Mouse (Mus musculus) liver, postnatal 0 days (tissue): ENCODE data around the gene 2610528J11Rik. TPM values are rescaled to one million over a fixed set of nuclear protein-coding genes. Genes with fewer than 3 reads are reported as not detected.
A peak's percentile ranks its signal among the peaks of the same experiment; 100 is the strongest.

Source experiments
- ATAC-seq: fragments of 200-750 bp; cut with Nextera tagmentation; 2 replicates; pipeline ENCODE4 v1.8.0; 2017; ENCODE audit warnings: mild to moderate bottlenecking, moderate library complexity
- DNase-seq: peaks from one replicate; pipeline ENCODE4 v3.0.0-alpha.2; 2016
- H3K27ac ChIP-seq: fragments of 300-500 bp; sonication (generic); 2 replicates; pipeline ENCODE4 v1.5.1; 2014; ENCODE audit warnings: antibody characterized with exemption, moderate library complexity, mild to moderate bottlenecking, low read depth
- H3K27me3 ChIP-seq: fragments of 300-500 bp; sonication (generic); 2 replicates; pipeline ENCODE4 v1.6.1; 2014; ENCODE audit warnings: low read length, control low read depth, mixed read lengths; ENCODE audit not compliant: insufficient read depth
- H3K36me3 ChIP-seq: fragments of 300-500 bp; sonication (generic); replicated peaks from 2 replicates; pipeline ENCODE4 v1.6.1; 2014; ENCODE audit warnings: mild to moderate bottlenecking, control low read depth, low read length, moderate library complexity, mixed read lengths; ENCODE audit not compliant: insufficient read depth
- H3K4me1 ChIP-seq: fragments of 300-500 bp; sonication (generic); 2 replicates; pipeline ENCODE4 v1.6.1; 2014; ENCODE audit warnings: antibody characterized with exemption, mild to moderate bottlenecking, control low read depth; ENCODE audit not compliant: insufficient read depth
- H3K4me2 ChIP-seq: fragments of 300-500 bp; sonication (generic); 2 replicates; pipeline ENCODE4 v1.6.1; 2014; ENCODE audit warnings: low read depth, mild to moderate bottlenecking, low read length, moderate library complexity, mixed read lengths
- H3K4me3 ChIP-seq: fragments of 300-500 bp; sonication (generic); 2 replicates; pipeline ENCODE4 v1.5.1; 2014; ENCODE audit warnings: low read depth, low read length
- H3K9ac ChIP-seq: fragments of 300-500 bp; sonication (generic); replicated peaks from 2 replicates; pipeline ENCODE4 v1.6.1; 2014; ENCODE audit warnings: mild to moderate bottlenecking, moderate library complexity
- H3K9me3 ChIP-seq: fragments of 300-500 bp; sonication (generic); 2 replicates; pipeline ENCODE4 v1.6.1; 2016; ENCODE audit warnings: mild to moderate bottlenecking, control low read depth, low read length, mixed read lengths
- CTCF ChIP-seq: sonication (generic); IDR thresholded peaks from 2 replicates; pipeline ENCODE4 v1.5.1; 2016; ENCODE audit warnings: antibody characterized with exemption, low read depth
- EP300 ChIP-seq: IDR thresholded peaks from 2 replicates; pipeline ENCODE4 v1.6.1; 2016; ENCODE audit warnings: antibody characterized with exemption, low read depth, mild to moderate bottlenecking
- WGBS: fragments of 180-500 bp; shearing (Covaris S2); extraction: QIAGEN DNeasy Blood & Tissue Kit; methylation state at CpG from one replicate; pipeline ENCODE4 v1.1.7; 2014; ENCODE audit not compliant: insufficient replicate concordance; 5-methylcytosine and 5-hydroxymethylcytosine counted together
- polyA plus RNA-seq: library from polyadenylated mRNA; unstranded; fragments of >200 nt; fragmentation: Nextera tagmentation; extraction: Ambion mirVana; gene quantifications from 2 replicates; pipeline ENCODE4 v1.2.1, GENCODE M21; 2015

Gene 2610528J11Rik
- polyA plus RNA-seq, 1 experiment from 2014 or later, result 16.2 TPM

DNA sequence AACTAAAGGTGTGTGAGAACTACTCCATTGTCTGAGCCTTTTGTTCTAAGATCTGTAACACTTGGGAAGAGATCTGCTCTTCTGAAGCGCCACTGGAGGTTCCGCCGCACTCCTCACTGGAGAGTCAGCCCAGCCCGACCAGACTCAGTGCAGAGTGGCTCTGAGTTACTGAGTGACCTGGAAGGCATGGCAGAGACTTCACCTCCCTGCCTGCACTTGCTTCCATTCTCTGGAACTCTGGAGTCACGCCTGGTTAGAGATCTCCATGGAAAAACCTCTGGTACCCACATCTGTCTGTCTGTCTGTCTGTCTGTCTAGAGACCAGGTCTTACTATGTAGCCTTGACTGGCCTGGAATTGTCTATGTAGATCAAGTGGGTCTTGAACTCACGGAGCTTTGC lies 8.8 kb downstream of the 2610528J11Rik start:
- Histone ChIP-seq H3K27me3 (no peaks in the 10 kb centered on the region), H3K36me3 (no peaks in the 10 kb centered on the region), H3K4me3 (no peak overlapping the region), H3K4me2 (no peak overlapping the region), H3K27ac (no peak overlapping the region), H3K9me3 (no peaks in the 10 kb centered on the region), H3K4me1 (peaks cover 5% of the 10 kb centered on the region; the same call in 1 of the 2 replicates), H3K9ac (no peak overlapping the region)
- DNase-seq (no peak), ATAC-seq (no peak)
- no peak for TF ChIP-seq CTCF
- TF ChIP-seq EP300, result no peak
- 88% methylated on average over 6 of the region's 6 CpGs for WGBS

- Histone ChIP-seq H3K27me3 (no peaks in the 10 kb centered on the region), H3K4me3 (no peak overlapping the region), H3K27ac (no peak overlapping the region), H3K9ac (no peak overlapping the region), H3K9me3 (no peaks in the 10 kb centered on the region), H3K36me3 (no peaks in the 10 kb centered on the region), H3K4me2 (no peak overlapping the region), H3K4me1 (peaks cover 7% of the 10 kb centered on the region; the same call in 1 of the 2 replicates)
- TF ChIP-seq CTCF (no peak), EP300 (no peak)
- WGBS, result 30% methylated on average over 6 of the region's 6 CpGs
- DNase-seq, result no peak
- ATAC-seq, result no peak
These were observed 11.0 kb downstream of the 2610528J11Rik start for GRCm38 (mm10) chr4:118537801-118538200.

DNA sequence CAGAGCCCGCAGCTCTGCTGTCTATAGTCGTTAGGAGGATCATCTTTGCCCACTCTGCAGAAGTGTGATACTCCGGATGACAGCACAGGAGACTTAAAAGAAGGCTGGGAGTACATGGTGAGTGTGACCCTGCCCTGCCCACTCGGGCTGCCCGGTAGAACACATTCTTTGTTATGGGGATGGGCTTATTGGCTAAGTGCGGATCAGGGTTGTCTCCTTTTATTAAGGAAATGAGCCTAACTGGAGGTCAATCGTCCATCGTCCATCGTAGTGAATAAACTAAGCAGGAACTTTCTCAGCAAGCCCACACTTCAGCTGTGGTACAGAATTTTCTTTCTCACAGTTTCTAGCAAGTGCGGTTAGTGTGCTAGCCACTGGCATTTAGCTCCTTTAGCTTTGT lies 13.1 kb downstream of the 2610528J11Rik start:
- TF ChIP-seq EP300, result no peak
- no peak for TF ChIP-seq CTCF
- Histone ChIP-seq H3K27me3 (no peaks in the 10 kb centered on the region), H3K4me3 (no peak overlapping the region), H3K27ac (no peak overlapping the region), H3K4me2 (no peak overlapping the region), H3K9me3 (no peaks in the 10 kb centered on the region), H3K36me3 (no peaks in the 10 kb centered on the region), H3K9ac (no peak overlapping the region), H3K4me1 (peaks cover 9% of the 10 kb centered on the region; the same call in 1 of the 2 replicates)
- 50% methylated on average over 10 of the region's 10 CpGs for whole genome bisulfite sequencing
- DNase-seq (no peak), ATAC-seq (no peak)

GRCm38 (mm10) chr4:118542510-118543157 lies 15.8 kb downstream of the 2610528J11Rik start:
- 0 out of 2 replicates have a peak overlapping the region, but pooled peaks have one; percentile 8 for H3K9ac ChIP-seq

DNA sequence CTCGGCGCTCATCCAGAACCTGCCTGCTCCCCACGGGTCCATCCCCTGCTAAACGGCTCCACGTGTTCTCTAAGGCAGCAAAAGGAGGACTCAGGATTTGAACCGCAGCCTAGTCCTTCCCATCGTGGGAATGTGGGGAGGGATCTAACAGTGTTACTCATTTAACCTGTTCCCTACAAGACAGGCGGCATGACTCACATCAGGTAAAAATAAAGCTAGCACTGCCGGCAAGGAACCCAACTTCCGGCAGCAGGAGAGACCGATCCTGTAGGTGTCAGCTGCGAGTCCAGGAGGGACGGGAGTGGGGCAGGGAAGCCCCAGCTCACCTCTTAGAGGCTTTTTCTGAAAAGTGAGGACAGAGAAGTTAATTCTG lies 16.3 kb downstream of the 2610528J11Rik start:
- H3K27ac ChIP-seq, result peak overlapping the region; percentile 90
- TF ChIP-seq CTCF, result no peak
- no peak for TF ChIP-seq EP300
- DNase-seq (peak; percentile 21), ATAC-seq (peak; percentile 48)
- H3K4me3 ChIP-seq, result peak overlapping the region; percentile 45
- H3K27me3 ChIP-seq, result no peaks in the 10 kb centered on the region
- 0 out of 2 replicates have a peak overlapping the region, but pooled peaks have one; percentile 8 for H3K9ac ChIP-seq
- WGBS, result 17% methylated on average over 13 of the region's 13 CpGs
- H3K36me3 ChIP-seq, result no peaks in the 10 kb centered on the region
- no peaks in the 10 kb centered on the region for H3K9me3 ChIP-seq
- 0 out of 2 replicates have a peak, but pooled peaks cover 5% of the 10 kb centered on the region for H3K4me1 ChIP-seq
- H3K4me2 ChIP-seq, result peak overlapping the region; percentile 73

More at GRCm38 (mm10) chr4:118542510-118543157, 15.8 kb downstream of the 2610528J11Rik start:
- peak overlapping the region; percentile 73 for H3K4me2 ChIP-seq
- H3K9me3 ChIP-seq, result no peaks in the 10 kb centered on the region
- H3K4me1 ChIP-seq, result peaks cover 8% of the 10 kb centered on the region; the same call in 1 of the 2 replicates
- no peaks in the 10 kb centered on the region for H3K27me3 ChIP-seq
- peak overlapping the region; percentile 90 for H3K27ac ChIP-seq
- H3K4me3 ChIP-seq, result peak overlapping the region; percentile 45; the same call in 1 of the 2 replicates
- no peaks in the 10 kb centered on the region for H3K36me3 ChIP-seq
- ATAC-seq, result no peak
- TF ChIP-seq EP300 (no peak), CTCF (no peak)
- 47% methylated on average over 9 of the region's 9 CpGs for WGBS
- DNase-seq, result no peak

DNA sequence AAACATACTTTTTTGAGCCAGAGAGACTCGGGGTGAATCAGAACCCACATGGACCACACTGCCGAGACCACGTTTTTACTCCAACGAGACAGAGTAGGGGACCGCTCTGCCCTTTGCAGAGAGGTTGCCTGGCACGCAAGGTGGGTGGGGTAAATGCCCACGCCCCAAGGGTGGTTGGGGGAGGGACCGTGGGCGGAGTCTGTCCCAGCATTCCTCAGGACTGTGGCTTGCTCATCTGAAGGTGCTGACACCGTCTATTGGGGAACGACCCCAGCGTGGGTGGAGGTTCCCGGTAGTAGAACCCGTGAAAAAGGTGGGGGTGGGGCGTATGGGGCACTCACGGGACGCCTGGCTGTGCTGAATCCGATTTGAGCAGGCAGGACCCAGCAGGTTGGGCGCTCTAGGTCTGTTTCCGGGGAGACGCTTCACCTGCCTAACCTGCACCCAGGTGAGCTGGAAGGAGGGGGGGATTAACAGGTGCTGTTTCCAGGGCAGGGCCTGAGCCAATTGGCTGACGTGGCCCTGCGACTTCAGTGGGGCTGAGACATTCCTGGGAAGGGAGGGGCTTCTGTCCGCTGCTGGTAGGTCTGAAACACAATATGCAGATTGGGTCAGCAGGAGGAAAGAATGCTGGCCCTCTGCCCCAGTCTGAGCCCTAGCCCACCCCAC lies 16.9 kb downstream of the 2610528J11Rik start, which contains the start of gene Tmem125:
TSS of gene Tmem125 (minus strand) at position 453 of the 669 bp plus-strand sequence.
- Histone ChIP-seq H3K27ac (peak within 1 kb of the TSS; percentile 90), H3K36me3 (no peaks in the 10 kb centered on the region), H3K4me2 (peak within 1 kb of the TSS; percentile 73), H3K27me3 (no peaks in the 10 kb centered on the region), H3K4me3 (peak within 1 kb of the TSS; percentile 45), H3K4me1 (0 out of 2 replicates have a peak, but pooled peaks cover 5% of the 10 kb centered on the region), H3K9me3 (no peaks in the 10 kb centered on the region), H3K9ac (peak within 1 kb of the TSS; percentile 52)
- ATAC-seq (peak; percentile 78), DNase-seq (peak; percentile 80)
- WGBS, result 6% methylated on average over 24 of the region's 24 CpGs
- TF ChIP-seq CTCF (no peak), EP300 (no peak)
